Mouse (Mus musculus): Measurements from ENCODE around the gene Vmn2r97.
A peak's percentile ranks its signal among the peaks of the same experiment; 100 is the strongest.
"Not testable (repeated sequence)": the region's sequence is repeated elsewhere in the genome, so short reads cannot be mapped to it uniquely, and the experiment has no call there.

Vmn2r97 gene

GRCm38 (mm10) chr17:18914000-18914399, at the start of gene Vmn2r97:
Vmn2r97 (plus strand) TSS chr17:18914300.
- not testable (repeated sequence) for DNase-seq

GRCm38 (mm10) chr17:18882436-18882835, 31.7 kb upstream of the Vmn2r97 start:
- peak; percentile 1 for DNase-seq

- no peak for DNase-seq
Measured at GRCm38 (mm10) chr17:18889745-18890329, 24.3 kb upstream of the Vmn2r97 start.

GRCm38 (mm10) chr17:18957800-18958199, 43.7 kb downstream of the Vmn2r97 start:
- DNase-seq, result not testable (repeated sequence)

GRCm38 (mm10) chr17:18968371-18969275, 54.5 kb downstream of the Vmn2r97 start:
- no peak for DNase-seq

All from retina, postnatal 1 day (tissue).